Mouse (Mus musculus): ENCODE measurements around the gene Fam151b.

The Fam151b gene

DNA sequence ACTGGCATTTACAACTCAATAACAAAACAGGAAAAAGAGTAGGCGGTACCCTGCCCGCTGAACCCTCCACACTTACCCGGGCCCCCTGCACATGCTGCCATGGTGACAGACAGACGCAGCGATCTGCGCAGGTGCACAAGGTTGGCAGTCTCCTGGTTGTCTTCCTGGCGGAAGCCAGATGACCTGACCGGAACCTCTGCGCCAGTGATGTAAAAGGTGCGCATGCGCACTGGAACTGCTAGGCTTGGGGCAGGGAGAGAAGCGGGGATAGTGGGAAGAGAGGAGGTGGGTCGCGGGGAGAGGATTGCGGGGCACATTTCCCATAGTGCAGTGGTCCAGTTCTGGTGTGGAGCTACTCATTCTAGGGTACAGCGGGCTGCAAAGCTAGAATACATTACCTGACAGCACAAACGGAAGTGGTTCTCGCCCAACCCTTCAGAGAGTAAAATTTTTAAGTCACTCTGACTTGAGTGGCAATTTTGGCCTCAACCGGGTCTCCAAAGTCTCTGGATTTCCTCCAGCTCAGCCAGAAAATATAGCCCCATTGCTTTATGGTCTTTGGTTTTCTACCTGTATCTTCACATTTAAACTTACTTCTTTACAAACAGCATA lies at the start of gene Fam151b:
TSS of gene Fam151b (minus strand) at position 164 of the 612 bp plus-strand sequence.
- peak; percentile 96 for DNase-seq (ENCODE audit: low read depth, low spot score)

DNA sequence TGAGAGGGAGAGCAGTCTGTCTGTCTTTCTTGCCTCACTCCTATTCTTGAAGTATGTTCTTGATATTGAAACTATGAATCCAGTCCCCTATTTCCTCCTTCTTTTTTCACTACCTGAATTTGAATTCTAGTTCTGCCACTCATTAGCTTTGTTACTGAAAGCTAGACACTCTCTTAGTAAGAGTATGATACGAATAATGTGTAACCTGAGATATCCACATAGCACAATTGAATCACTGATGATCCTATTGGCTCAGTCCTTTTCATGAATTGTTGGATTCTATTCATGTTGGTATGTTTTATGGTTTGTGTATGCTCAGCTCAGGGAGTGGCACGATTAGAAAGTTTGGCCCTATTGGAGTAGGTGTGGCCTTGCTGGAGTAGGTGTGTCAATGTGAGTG lies 48.4 kb upstream of the Fam151b start:
- DNase-seq (ENCODE audit: low read depth, low spot score): no peak

DNA sequence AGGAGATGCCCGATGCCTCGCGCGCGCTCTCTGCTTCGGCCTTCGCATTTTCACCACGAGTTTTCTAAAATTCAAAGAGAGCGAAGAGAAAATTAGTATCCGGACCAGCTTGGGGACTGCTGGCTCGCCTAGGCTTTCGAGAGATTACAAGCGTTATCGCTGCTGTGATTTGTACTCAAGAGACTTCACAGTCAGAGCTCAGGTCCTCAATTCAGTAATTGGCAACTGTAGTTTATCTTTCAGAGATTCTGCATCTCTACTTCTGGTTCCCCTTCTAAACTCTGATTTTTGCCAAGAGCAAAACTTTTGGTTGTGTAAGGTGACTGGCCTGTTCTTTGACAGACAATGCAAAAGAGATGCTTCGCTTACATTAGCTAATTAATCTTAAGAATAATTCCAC lies 47.4 kb upstream of the Fam151b start:
- DNase-seq (ENCODE audit: low read depth, low spot score): no peak

DNA sequence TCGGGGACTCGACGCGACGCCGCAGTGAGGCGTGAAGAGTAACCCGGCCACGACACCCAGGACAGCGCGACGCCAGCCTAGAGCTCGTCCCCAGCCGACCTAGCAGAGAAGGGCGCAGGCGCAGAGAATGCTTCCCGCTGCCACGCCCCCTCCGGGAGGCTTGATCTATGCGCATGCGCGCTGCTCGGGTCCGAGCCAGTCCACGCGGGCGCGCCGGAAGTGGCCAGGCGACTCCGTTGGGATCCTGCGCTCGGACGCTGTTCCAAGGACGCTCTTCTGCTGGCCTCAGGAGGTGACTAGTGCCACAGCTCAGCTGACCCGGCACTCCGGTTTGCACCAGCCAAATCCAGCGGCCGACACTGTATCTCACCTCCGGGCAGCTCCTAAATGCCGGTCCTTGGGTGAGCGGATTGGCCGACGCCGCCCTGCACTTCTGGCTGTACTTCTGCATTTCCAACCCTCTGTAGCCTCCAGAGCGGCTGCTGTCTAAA lies 47.0 kb upstream of the Fam151b start, which contains the start of gene Zfyve16:
TSS of gene Zfyve16 (minus strand) at position 148 of the 491 bp plus-strand sequence.
- peak; percentile 96 for DNase-seq (ENCODE audit: low read depth, low spot score)

DNA sequence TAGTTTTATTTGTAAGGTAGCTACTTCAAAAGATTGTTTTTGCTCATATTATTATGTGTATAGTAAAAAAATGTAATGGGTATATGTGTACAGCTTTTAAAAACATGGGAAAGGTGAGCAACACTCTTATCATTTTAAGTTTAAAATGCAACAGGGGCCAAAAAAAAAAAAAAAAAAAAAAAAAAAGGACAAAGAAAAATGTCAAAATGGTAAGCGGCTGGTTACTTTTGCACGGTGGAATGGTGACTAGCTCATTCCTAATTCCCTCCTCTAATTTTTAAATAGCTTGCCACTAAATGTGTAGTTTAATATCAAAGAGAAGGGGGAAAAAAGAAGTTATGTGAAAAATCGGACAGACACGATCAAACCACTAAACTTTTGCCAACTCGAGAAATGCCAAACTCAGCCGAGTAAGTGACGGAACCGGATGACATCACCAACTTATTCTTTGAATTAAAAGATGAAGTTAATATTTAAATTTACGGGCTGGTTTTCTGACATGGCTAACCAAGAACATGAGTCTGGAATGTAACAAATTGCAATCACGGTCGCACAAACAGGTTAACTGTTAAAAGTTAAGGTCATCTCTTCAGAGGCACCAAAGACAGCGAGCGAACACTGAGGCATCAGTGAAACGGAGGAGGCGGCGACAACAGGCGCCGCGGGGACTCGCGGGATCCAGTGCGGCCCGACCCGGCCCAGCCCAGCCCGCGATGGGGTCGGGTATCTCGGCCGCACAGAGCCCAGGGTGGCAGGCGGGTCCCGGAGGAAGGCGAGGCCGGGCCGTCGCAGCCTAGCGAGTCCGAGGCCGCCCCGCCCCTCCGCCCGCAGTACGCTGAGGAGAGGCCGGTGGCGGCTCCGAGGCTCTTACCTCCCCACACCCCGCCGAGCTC lies 46.3 kb upstream of the Fam151b start:
- no peak for DNase-seq (ENCODE audit: low read depth, low spot score)

- no peak for DNase-seq (ENCODE audit: low read depth, low spot score)
These were observed 39.5 kb upstream of the Fam151b start for GRCm38 (mm10) chr13:92523178-92523813.

DNA sequence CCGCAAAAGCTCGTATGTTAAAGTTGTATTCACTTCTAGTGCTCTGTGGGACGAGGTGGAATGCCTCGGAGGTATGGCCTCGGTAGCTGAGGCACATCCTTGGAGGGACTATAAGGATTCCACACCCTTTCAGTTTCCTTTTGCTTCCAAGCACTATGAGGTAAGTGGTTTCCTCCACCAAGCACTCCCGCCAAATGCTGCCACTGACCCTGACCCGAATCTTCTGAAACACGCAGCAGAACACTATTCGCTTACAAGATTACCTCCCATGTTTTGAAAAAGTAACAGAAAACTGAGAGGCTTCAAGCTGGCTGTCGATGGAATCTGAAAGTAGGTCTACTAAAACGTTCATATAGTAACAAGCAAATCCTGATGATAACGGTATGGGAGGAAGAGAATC lies 21.1 kb upstream of the Fam151b start:
- DNase-seq (ENCODE audit: low read depth, low spot score): no peak

DNA sequence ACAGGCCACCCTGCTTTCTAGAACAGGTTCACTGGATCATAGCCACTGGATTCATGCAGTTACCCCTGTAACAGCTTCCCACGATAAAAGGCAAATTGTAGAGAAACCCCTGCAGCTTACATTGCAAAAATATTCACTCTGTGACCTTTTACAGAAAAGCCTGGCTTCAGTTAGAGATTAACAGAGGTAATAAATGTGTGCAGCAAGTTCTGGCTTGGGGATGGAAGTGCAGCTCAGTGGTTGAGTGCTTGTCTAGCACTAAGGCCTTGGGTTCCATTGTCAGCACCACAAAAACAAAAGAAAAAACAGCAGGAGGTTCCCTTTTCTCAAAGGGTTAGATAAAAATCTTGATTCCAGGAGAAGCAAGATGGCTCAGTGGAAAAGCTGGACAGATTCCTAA lies 8.1 kb upstream of the Fam151b start:
- no peak for DNase-seq (ENCODE audit: low read depth, low spot score)

GRCm38 (mm10) chr13:92490817-92491216 lies 7.0 kb upstream of the Fam151b start:
- no peak for DNase-seq (ENCODE audit: low read depth, low spot score)

GRCm38 (mm10) chr13:92483348-92483747 lies 467 bp downstream of the Fam151b start:
- peak; percentile 13 for DNase-seq (ENCODE audit: low read depth, low spot score)

- DNase-seq (ENCODE audit: low read depth, low spot score): no peak
These were observed 13.7 kb downstream of the Fam151b start for GRCm38 (mm10) chr13:92470151-92470550.

DNA sequence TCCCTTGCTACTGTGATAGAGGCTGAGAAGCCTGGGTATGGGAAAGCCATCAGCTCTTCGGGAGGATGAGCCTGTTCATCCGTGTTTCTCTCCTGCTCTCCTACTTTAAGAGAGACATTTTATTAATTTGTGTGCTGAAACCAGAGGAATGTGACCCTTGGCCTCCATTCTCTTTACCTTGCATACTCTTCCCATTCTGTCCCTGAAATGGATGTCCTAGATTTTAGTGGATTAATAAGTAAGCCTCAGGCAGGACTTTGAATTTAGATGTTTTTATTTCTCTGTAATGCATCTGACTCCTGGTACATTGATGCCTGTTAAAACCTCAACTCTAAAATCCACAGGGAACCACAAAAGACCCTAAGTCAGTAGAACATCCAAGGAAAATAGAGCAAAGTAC lies 14.4 kb downstream of the Fam151b start:
- DNase-seq (ENCODE audit: low read depth, low spot score): no peak

DNA sequence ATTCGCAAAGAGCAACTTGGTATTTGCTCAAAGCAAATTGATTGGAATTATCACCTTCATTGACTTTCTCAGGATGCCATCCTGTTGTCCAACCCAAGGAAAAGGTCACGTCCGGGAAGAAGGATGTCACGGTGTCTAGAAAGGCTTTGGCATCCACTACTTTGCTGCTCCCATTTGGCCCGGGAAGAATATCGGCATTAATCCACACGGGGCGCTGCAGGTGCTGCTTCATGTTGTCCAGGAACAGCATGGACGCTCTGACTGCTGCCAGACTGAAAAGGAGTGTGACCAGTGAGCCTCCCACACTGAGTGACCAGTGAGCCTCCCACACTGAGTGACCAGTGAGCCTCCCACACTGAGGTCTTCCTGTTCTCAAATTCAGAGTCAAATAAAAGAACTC lies 15.9 kb downstream of the Fam151b start:
- DNase-seq (ENCODE audit: low read depth, low spot score): no peak

DNA sequence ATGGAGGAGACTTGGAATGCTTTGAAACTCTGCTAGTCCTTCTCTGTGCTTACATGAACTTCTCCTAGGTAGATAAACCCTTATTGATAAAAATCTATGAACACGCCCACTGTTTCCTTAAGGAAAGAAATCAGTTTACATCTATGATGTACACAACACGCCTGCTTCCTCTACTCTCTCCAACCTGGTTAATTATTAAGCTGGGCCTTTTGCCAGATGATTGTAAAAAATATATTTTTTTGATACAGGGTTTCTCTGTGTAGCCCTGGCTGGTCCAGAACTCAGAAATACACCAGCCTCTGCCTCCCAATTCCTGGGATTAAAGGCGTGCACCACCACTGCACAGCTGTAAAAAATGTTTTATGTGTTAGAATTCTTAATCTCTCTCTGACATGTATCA lies 19.1 kb downstream of the Fam151b start:
- DNase-seq (ENCODE audit: low read depth, low spot score): no peak

GRCm38 (mm10) chr13:92446872-92447271 lies 36.9 kb downstream of the Fam151b start:
- DNase-seq (ENCODE audit: low read depth, low spot score): no peak

GRCm38 (mm10) chr13:92440286-92440685 lies 43.5 kb downstream of the Fam151b start:
- DNase-seq (ENCODE audit: low read depth, low spot score): no peak

GRCm38 (mm10) chr13:92438656-92439055 lies 45.2 kb downstream of the Fam151b start:
- DNase-seq (ENCODE audit: low read depth, low spot score): no peak

DNA sequence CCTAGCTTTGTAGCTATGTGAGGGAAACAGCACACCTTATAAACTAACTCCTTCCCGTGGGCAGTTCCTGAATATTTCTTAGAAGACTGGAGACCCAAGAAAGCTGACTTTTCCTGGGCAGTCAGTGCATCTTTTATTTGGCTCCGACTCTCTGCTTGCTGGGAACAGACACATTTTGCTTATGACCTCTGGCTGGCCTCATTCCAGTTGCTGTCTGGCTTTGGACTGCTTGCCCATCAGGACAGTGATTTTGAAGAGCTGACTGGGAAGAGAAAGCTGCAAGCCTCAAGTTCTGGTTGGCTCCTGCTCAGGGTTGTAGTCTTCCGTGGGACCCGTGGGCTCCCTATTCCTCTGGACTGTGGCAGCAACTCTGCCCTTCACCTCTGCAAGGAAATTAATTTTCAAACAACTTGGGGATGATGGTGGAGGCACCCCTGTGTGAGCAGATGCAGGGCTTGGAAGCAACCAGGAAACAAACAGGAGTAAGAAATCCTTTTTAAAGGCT lies 56.4 kb downstream of the Fam151b start:
- DNase-seq (ENCODE audit: low read depth, low spot score): no peak

GRCm38 (mm10) chr13:92426294-92427051 lies 57.3 kb downstream of the Fam151b start:
- no peak for DNase-seq (ENCODE audit: low read depth, low spot score)

DNA sequence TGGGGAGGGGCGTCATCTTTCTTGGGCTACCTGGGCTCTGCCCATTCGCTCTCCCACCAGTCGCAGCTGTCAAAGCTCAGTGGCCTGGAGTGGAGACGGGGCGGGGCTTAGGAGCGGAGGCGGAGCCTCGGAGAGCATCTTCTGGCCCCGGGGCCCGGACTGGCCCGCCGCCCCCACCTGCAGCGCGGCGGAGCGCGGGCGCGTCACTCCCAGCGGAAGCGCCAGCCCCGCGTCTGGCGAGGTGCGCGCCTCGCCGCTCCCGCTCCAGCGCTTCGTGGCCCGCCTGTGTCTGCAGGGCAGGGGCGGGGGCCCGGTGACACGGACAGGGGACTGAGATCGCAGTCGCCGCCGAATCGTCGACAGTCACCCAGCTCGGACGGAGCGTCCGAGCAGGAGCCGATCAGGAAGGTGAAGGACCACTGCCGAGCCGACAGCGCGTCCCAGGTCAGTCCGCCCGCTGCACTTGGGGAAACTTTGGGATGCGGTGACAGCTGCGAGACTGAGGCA lies 58.0 kb downstream of the Fam151b start, which contains the start of gene Ankrd34b:
TSS of gene Ankrd34b (plus strand) at position 139 of the 507 bp plus-strand sequence.
- DNase-seq (ENCODE audit: low read depth, low spot score): no peak

DNA sequence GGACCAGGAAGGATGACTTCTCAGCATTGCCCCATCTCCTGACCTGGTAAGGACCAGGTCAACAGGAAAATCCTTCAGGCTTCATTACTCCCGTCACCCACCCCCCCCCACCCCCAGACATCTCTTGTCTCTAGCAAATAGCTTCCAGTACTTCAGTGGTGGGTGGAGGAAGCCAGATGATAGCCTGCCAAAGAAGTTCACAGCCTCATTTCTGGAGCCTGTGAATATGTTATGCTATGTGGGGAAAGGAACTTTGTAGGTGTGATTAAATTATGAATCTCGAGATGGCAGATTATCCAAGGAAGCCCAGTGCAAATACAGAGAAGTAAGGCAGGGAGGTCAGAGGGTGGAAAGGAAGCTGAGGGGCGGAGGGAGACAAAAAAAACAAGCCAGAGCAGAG lies 60.1 kb downstream of the Fam151b start:
- DNase-seq (ENCODE audit: low read depth, low spot score): no peak
